Comparison of ENCODE assay signal across 24 mouse cellular contexts in genomic region chr11:55131946-55132345, GRCm38 (mm10). TPM values are rescaled to one million over a fixed set of nuclear protein-coding genes. Genes with fewer than 3 reads are reported as not detected.
DNase-seq lines count a peak whose midpoint lies in the region; ATAC-seq and TF ChIP-seq lines count a peak whose summit lies in the region.
"Had no signal": no experiment of that assay in that cellular context is flagged by ENCODE, and none has a peak within 500 bp of the region (broad histone marks: within the 10 kb centered on the region; RNA-seq: fewer than 3 reads in every experiment).

No protein-coding gene starts in this region.

- no peak for TF ChIP-seq RAD21 in CH12.LX (IDR thresholded peaks at IDR 0.05; ENCODE audit: low read depth, low read length)

- no peak for TF ChIP-seq POLR2A in CH12.LX (IDR thresholded peaks at IDR 0.05; ENCODE audit: low read depth, low read length)
- no peak for TF ChIP-seq POLR2A in bone marrow, adult 2 months (IDR thresholded peaks at IDR 0.05; ENCODE audit: borderline replicate concordance, control insufficient read depth, low read depth, low read length)

- H3K79me2 ChIP-seq in CH12.LX (replicated peaks; ENCODE audit: control insufficient read depth, extremely low read depth, insufficient read depth, poor library complexity, severe bottlenecking) = no peaks in the 10 kb centered on the region

- H3K4me1 ChIP-seq in CH12.LX (ENCODE audit: control insufficient read depth in 1 of 2, insufficient read depth in 2 of 2) = peaks cover 27 to 70% of the 10 kb centered on the region in 2 experiments
- peaks cover 4% of the 10 kb centered on the region; the same call in 1 of the 2 replicates for H3K4me1 ChIP-seq in bone marrow, adult 2 months (ENCODE audit: control insufficient read depth, insufficient read depth, low read length)
- H3K4me1 ChIP-seq in liver, postnatal 0 days (ENCODE audit: insufficient read depth) = 0 out of 2 replicates have a peak, but pooled peaks cover 3% of the 10 kb centered on the region
- H3K4me1 ChIP-seq: embryonic facial prominence, embryonic 10.5 days; heart, embryonic 15.5 days had no signal

- 76% methylated on average over 1 of the region's 1 CpGs for WGBS in bone marrow, adult 2 months
- 67% methylated on average over 1 of the region's 1 CpGs for WGBS in liver, postnatal 0 days (ENCODE audit: insufficient replicate concordance)

- in situ Hi-C loops in CH12.LX (cut with MboI; ENCODE audit: low pct_ligation_motif_present, low pct_unique_long_range_greater_than_20kb, low sequenced_read_pairs) = no loop called here

- dilution Hi-C loops in CH12.LX (cut with MboI; ENCODE audit: extremely low pct_ligation_motif_present, extremely low pct_unique_long_range_greater_than_20kb, low sequenced_read_pairs) = no loop called here

- peak; percentile 98 for TF ChIP-seq EP300 in CH12.LX (IDR thresholded peaks at IDR 0.05; ENCODE audit: low read length)
- TF ChIP-seq EP300 in liver, postnatal 0 days (IDR thresholded peaks at IDR 0.05; ENCODE audit: low read depth) = no peak

- no peak overlapping the region for H3K4me3 ChIP-seq in CH12.LX (replicated peaks in 1 of 3; ENCODE audit: low read depth in 2 of 3, low read length in 2 of 3, poor library complexity in 1 of 3)
- H3K4me3 ChIP-seq in bone marrow, adult 2 months (replicated peaks; ENCODE audit: control insufficient read depth, low read depth, low read length) = no peak overlapping the region
- H3K4me3 ChIP-seq in liver, postnatal 0 days (ENCODE audit: low read depth, low read length) = no peak overlapping the region
- H3K4me3 ChIP-seq: embryonic facial prominence, embryonic 10.5 days; forebrain, embryonic 13.5 days; heart, adult 2 months; heart, embryonic 15.5 days had no signal

- peak; percentile 77 for DNase-seq in CD4-positive, CD25-positive, alpha-beta regulatory T cell, adult 2 months (ENCODE audit: low read depth, low spot score)
- DNase-seq in CH12.LX (ENCODE audit: extremely low read depth) = peak; percentile 76
- DNase-seq in splenic B cell, adult 2 months (ENCODE audit: low read depth, low spot score) = peak; percentile 66
- no peak for DNase-seq in kidney, postnatal 10 days
- DNase-seq in liver, postnatal 0 days = no peak
- no peak for DNase-seq in cerebellum, postnatal 36 days
- DNase-seq: adrenal gland, postnatal 14 days; cerebellum, adult 18-20 months; cerebellum, adult 9-11 months; forebrain, postnatal 0 days; gastrocnemius, postnatal 14 days; heart, adult 2 months; heart, postnatal 14 days had no signal

- no peak for ATAC-seq in liver, postnatal 0 days
- ATAC-seq: forebrain, embryonic 13.5 days; forebrain, postnatal 0 days had no signal

- H3K4me2 ChIP-seq in CH12.LX (ENCODE audit: insufficient read depth, low read depth, poor library complexity, severe bottlenecking) = peak overlapping the region; percentile 62; the same call in 1 of the 2 replicates
- no peak overlapping the region for H3K4me2 ChIP-seq in liver, postnatal 0 days (ENCODE audit: low read depth, low read length)
- H3K4me2 ChIP-seq: forebrain, embryonic 13.5 days; heart, embryonic 11.5 days; heart, embryonic 15.5 days; hindbrain, embryonic 14.5 days had no signal

- H3K9ac ChIP-seq in CH12.LX (ENCODE audit: insufficient read depth, low read depth) = peak overlapping the region; percentile 55; the same call in 1 of the 2 replicates
- H3K9ac ChIP-seq in liver, postnatal 0 days (replicated peaks) = no peak overlapping the region
- H3K9ac ChIP-seq: forebrain, embryonic 13.5 days; forebrain, postnatal 0 days; heart, embryonic 15.5 days; hindbrain, embryonic 14.5 days had no signal

- no peaks in the 10 kb centered on the region for H3K27me3 ChIP-seq in CH12.LX (replicated peaks)
- H3K27me3 ChIP-seq in splenic B cell, adult 2 months (ENCODE audit: control insufficient read depth, insufficient read depth, low read length, poor library complexity, severe bottlenecking) = no peaks in the 10 kb centered on the region
- H3K27me3 ChIP-seq in liver, postnatal 0 days (ENCODE audit: insufficient read depth, low read length) = no peaks in the 10 kb centered on the region
- H3K27me3 ChIP-seq: forebrain, embryonic 13.5 days; heart, embryonic 15.5 days had no signal

- no peaks in the 10 kb centered on the region for H3K36me3 ChIP-seq in CH12.LX (replicated peaks in 1 of 2; ENCODE audit: control insufficient read depth in 1 of 2, insufficient read depth in 1 of 2, low read length in 1 of 2)
- H3K36me3 ChIP-seq in splenic B cell, adult 2 months (ENCODE audit: control insufficient read depth, insufficient read depth, low read length, poor library complexity, severe bottlenecking) = no peaks in the 10 kb centered on the region
- H3K36me3 ChIP-seq in liver, postnatal 0 days (replicated peaks; ENCODE audit: insufficient read depth, low read length) = no peaks in the 10 kb centered on the region
- H3K36me3 ChIP-seq: embryonic facial prominence, embryonic 10.5 days; G1E; heart, embryonic 15.5 days had no signal

- TF ChIP-seq CTCF in CH12.LX (conservative IDR thresholded peaks at IDR 0.05 in 1 of 2, IDR thresholded peaks at IDR 0.05 in 1 of 2; ENCODE audit: low read depth in 2 of 2, low read length in 2 of 2) = no peak
- no peak for TF ChIP-seq CTCF in bone marrow, adult 2 months (IDR thresholded peaks at IDR 0.05; ENCODE audit: control insufficient read depth, insufficient read depth, low read length)
- TF ChIP-seq CTCF in liver, postnatal 0 days (IDR thresholded peaks at IDR 0.05; ENCODE audit: low read depth) = no peak

- no peaks in the 10 kb centered on the region for H3K9me3 ChIP-seq in CH12.LX (replicated peaks; ENCODE audit: low read length)
- H3K9me3 ChIP-seq in liver, postnatal 0 days (ENCODE audit: low read length) = no peaks in the 10 kb centered on the region
- H3K9me3 ChIP-seq: embryonic facial prominence, embryonic 10.5 days; forebrain, embryonic 13.5 days; G1E; heart, embryonic 15.5 days had no signal

- H3K27ac ChIP-seq in CH12.LX (ENCODE audit: insufficient read depth, low read depth) = peak overlapping the region; percentile 94
- peak overlapping the region; percentile 59; the same call in 1 of the 2 replicates for H3K27ac ChIP-seq in bone marrow, adult 2 months (ENCODE audit: control insufficient read depth, insufficient read depth, low read depth, low read length, poor library complexity)
- no peak overlapping the region for H3K27ac ChIP-seq in liver, postnatal 0 days (ENCODE audit: low read depth)
- H3K27ac ChIP-seq: embryonic facial prominence, embryonic 10.5 days; forebrain, embryonic 13.5 days; heart, adult 2 months; heart, embryonic 15.5 days; hindbrain, embryonic 14.5 days had no signal

TF ChIP-seq in CH12.LX, 34 proteins besides CTCF, POLR2A, EP300 and RAD21 (continues in another document):
- TF ChIP-seq ELF1 (IDR thresholded peaks at IDR 0.05; ENCODE audit: low read depth, low read length) (peak; percentile 49; the same call in 1 of the 2 replicates), ZC3H11A (IDR thresholded peaks at IDR 0.05; ENCODE audit: low read depth, low read length) (no peak), HCFC1 (IDR thresholded peaks at IDR 0.05; ENCODE audit: low read depth, low read length) (no peak), RCOR1 (conservative IDR thresholded peaks at IDR 0.05; ENCODE audit: low read depth, low read length) (no peak; the same call in 1 of the 2 replicates), SMC3 (IDR thresholded peaks at IDR 0.05; ENCODE audit: low read depth, low read length) (no peak), E2F4 (IDR thresholded peaks at IDR 0.05; ENCODE audit: insufficient replicate concordance, low read depth, low read length) (no peak), IRF4 (IDR thresholded peaks at IDR 0.05; ENCODE audit: low read depth, low read length) (peak; percentile 99), JUN (IDR thresholded peaks at IDR 0.05; ENCODE audit: insufficient read depth, low read depth, low read length) (peak; percentile 100), MXI1 (IDR thresholded peaks at IDR 0.05; ENCODE audit: low read depth, low read length) (no peak), USF1 (IDR thresholded peaks at IDR 0.05; ENCODE audit: low read depth, low read length) (no peak), USF2 (conservative IDR thresholded peaks at IDR 0.05; ENCODE audit: low read depth, low read length) (no peak), ETS1 (conservative IDR thresholded peaks at IDR 0.05; ENCODE audit: low read depth, low read length) (peak; percentile 96), MAFK (IDR thresholded peaks at IDR 0.05; ENCODE audit: insufficient replicate concordance, low read length) (peak; percentile 55; the same call in 1 of the 2 replicates), JUND (conservative IDR thresholded peaks at IDR 0.05; ENCODE audit: low read depth, low read length) (peak; percentile 100), CHD2 (IDR thresholded peaks at IDR 0.05; ENCODE audit: low read length) (peak; percentile 72), MAX (IDR thresholded peaks at IDR 0.05; ENCODE audit: low read length) (peak; percentile 65; the same call in 1 of the 2 replicates)

RNA-seq across cellular contexts. Expression of gene Slc36a3, which starts 19.6 kb away (rescaled TPM):
- total RNA-seq in CH12.LX (2012; rRNA removed) (0.34 and 0.72 TPM in 2 replicates), CH12.LX (2014; rRNA removed) (0.34 and 0.72 TPM in 2 replicates)
- polyA plus RNA-seq in CH12.LX (2012; ENCODE audit: insufficient read length, low read depth) = 1.2 and 1.5 TPM in 2 replicates
- polyA plus RNA-seq in bone marrow, adult 2 months (2011; ENCODE audit: insufficient read depth, insufficient read length, low replicate concordance, missing spikeins) = not detected in 2 replicates
- not detected in 2 replicates for polyA plus RNA-seq in liver, postnatal 0 days (2015; fragmentation: Nextera tagmentation; extraction: Ambion mirVana)
- total RNA-seq: adrenal gland, adult 18-20 months; adrenal gland, postnatal 14 days; forebrain, postnatal 0 days; gastrocnemius, adult 18-20 months; gastrocnemius, postnatal 14 days; heart, adult 2 months; heart, postnatal 14 days; hematopoietic stem cell, adult 5-6 weeks had no signal
- polyA plus RNA-seq: embryonic facial prominence, embryonic 10.5 days; embryonic facial prominence, embryonic 14.5 days; forebrain, embryonic 13.5 days; forebrain, postnatal 0 days; G1E; heart, adult 2 months; heart, embryonic 11.5 days; heart, embryonic 15.5 days; hindbrain, embryonic 14.5 days had no signal

RNA-seq across cellular contexts. Expression of gene Gm2a, which starts 34.0 kb away (rescaled TPM):
- total RNA-seq in CH12.LX (2012; rRNA removed) (24.1 and 26.5 TPM in 2 replicates), CH12.LX (2014; rRNA removed) (8.9 and 10.0 TPM in 2 replicates)
- 24.1 and 25.6 TPM in 2 replicates for polyA plus RNA-seq in CH12.LX (2012; ENCODE audit: insufficient read length, low read depth)
- polyA plus RNA-seq in bone marrow, adult 2 months (2011; ENCODE audit: insufficient read depth, insufficient read length, low replicate concordance, missing spikeins) = 7.6 and 20.8 TPM in 2 replicates
- 28.7 and 31.6 TPM in 2 replicates for polyA plus RNA-seq in liver, postnatal 0 days (2015; fragmentation: Nextera tagmentation; extraction: Ambion mirVana)
- polyA plus RNA-seq: G1E had no signal

RNA-seq across cellular contexts. Expression of gene Slc36a2, which starts 52.9 kb away (rescaled TPM):
- 0.04 and 0.08 TPM in 2 replicates for total RNA-seq in CH12.LX (2012; rRNA removed)
- total RNA-seq in CH12.LX (2014; rRNA removed) = not detected in 2 replicates
- 0.17 and 0.18 TPM in 2 replicates for polyA plus RNA-seq in CH12.LX (2012; ENCODE audit: insufficient read length, low read depth)
- polyA plus RNA-seq in bone marrow, adult 2 months (2011; ENCODE audit: insufficient read depth, insufficient read length, low replicate concordance, missing spikeins) = 0.85 and 4.3 TPM in 2 replicates
- 5.7 and 6.7 TPM in 2 replicates for polyA plus RNA-seq in liver, postnatal 0 days (2015; fragmentation: Nextera tagmentation; extraction: Ambion mirVana)
- total RNA-seq: hematopoietic stem cell, adult 5-6 weeks had no signal
- polyA plus RNA-seq: G1E had no signal

RNA-seq across cellular contexts. Expression of gene Ccdc69, which starts 54.0 kb away (rescaled TPM):
- total RNA-seq in CH12.LX (2012; rRNA removed) (4.3 and 4.4 TPM in 2 replicates), CH12.LX (2014; rRNA removed) (0.27 TPM in 1 of 2 replicates, not detected in the other)
- polyA plus RNA-seq in CH12.LX (2012; ENCODE audit: insufficient read length, low read depth) = 0.23 and 0.61 TPM in 2 replicates
- polyA plus RNA-seq in bone marrow, adult 2 months (2011; ENCODE audit: insufficient read depth, insufficient read length, low replicate concordance, missing spikeins) = 2.8 and 7.7 TPM in 2 replicates
- 1.3 and 1.6 TPM in 2 replicates for polyA plus RNA-seq in liver, postnatal 0 days (2015; fragmentation: Nextera tagmentation; extraction: Ambion mirVana)
- total RNA-seq: G1E had no signal
- polyA plus RNA-seq: G1E had no signal

Comparison
In these comparisons a context has a peak if more than half of its experiments do, and no peak if none do; other contexts are left out.
1. DNase-seq: peak in CD4-positive, CD25-positive, alpha-beta regulatory T cell, adult 2 months (single experiment), CH12.LX (single experiment) and splenic B cell, adult 2 months (single experiment); none in kidney, postnatal 10 days (single experiment), liver, postnatal 0 days (single experiment) and cerebellum, postnatal 36 days (0 of 2).